Mouse (Mus musculus): Measurements from ENCODE around the gene Htra1.

The Htra1 gene

GRCm38 (mm10) chr7:130935421-130935792 is 504 bp upstream of the Htra1 start:
- peak; percentile 10 for DNase-seq (ENCODE audit: extremely low spot score)

- DNase-seq (ENCODE audit: extremely low spot score) = peak; percentile 12
Observed at GRCm38 (mm10) chr7:130936472-130936951, 601 bp downstream of the Htra1 start.

GRCm38 (mm10) chr7:130937266-130937841 is 1.4 kb downstream of the Htra1 start:
- DNase-seq (ENCODE audit: extremely low spot score) = no peak

GRCm38 (mm10) chr7:130938005-130938404 is 2.1 kb downstream of the Htra1 start:
- no peak for DNase-seq (ENCODE audit: extremely low spot score)

- no peak for DNase-seq (ENCODE audit: extremely low spot score)
Observed at GRCm38 (mm10) chr7:130938896-130939295, 3.0 kb downstream of the Htra1 start.

- no peak for DNase-seq (ENCODE audit: extremely low spot score)
Observed at GRCm38 (mm10) chr7:130940733-130941132, 4.8 kb downstream of the Htra1 start.

- no peak for DNase-seq (ENCODE audit: extremely low spot score)
Observed at GRCm38 (mm10) chr7:130943280-130943895, 7.5 kb downstream of the Htra1 start.

- no peak for DNase-seq (ENCODE audit: extremely low spot score)
Observed at GRCm38 (mm10) chr7:130944766-130945475, 9.0 kb downstream of the Htra1 start.

GRCm38 (mm10) chr7:130945730-130946129 is 9.8 kb downstream of the Htra1 start:
- DNase-seq (ENCODE audit: extremely low spot score) = no peak

GRCm38 (mm10) chr7:130946303-130946702 is 10.4 kb downstream of the Htra1 start:
- DNase-seq (ENCODE audit: extremely low spot score) = no peak

- no peak for DNase-seq (ENCODE audit: extremely low spot score)
Observed at GRCm38 (mm10) chr7:130948563-130949208, 12.8 kb downstream of the Htra1 start.

- DNase-seq (ENCODE audit: extremely low spot score) = no peak
Observed at GRCm38 (mm10) chr7:130949331-130949751, 13.4 kb downstream of the Htra1 start.

- no peak for DNase-seq (ENCODE audit: extremely low spot score)
Observed at GRCm38 (mm10) chr7:130950482-130950881, 14.6 kb downstream of the Htra1 start.

GRCm38 (mm10) chr7:130951004-130951403 is 15.1 kb downstream of the Htra1 start:
- DNase-seq (ENCODE audit: extremely low spot score) = no peak

- DNase-seq (ENCODE audit: extremely low spot score) = no peak
Observed at GRCm38 (mm10) chr7:130953376-130953775, 17.5 kb downstream of the Htra1 start.

- no peak for DNase-seq (ENCODE audit: extremely low spot score)
Observed at GRCm38 (mm10) chr7:130954177-130954601, 18.3 kb downstream of the Htra1 start.

GRCm38 (mm10) chr7:130958551-130958950 is 22.6 kb downstream of the Htra1 start:
- no peak for DNase-seq (ENCODE audit: extremely low spot score)

GRCm38 (mm10) chr7:130959868-130960267 is 24.0 kb downstream of the Htra1 start:
- no peak for DNase-seq (ENCODE audit: extremely low spot score)

GRCm38 (mm10) chr7:130961429-130961828 is 25.5 kb downstream of the Htra1 start:
- no peak for DNase-seq (ENCODE audit: extremely low spot score)

- DNase-seq (ENCODE audit: extremely low spot score) = no peak
Observed at GRCm38 (mm10) chr7:130964686-130965085, 28.8 kb downstream of the Htra1 start.

GRCm38 (mm10) chr7:130965396-130965795 is 29.5 kb downstream of the Htra1 start:
- no peak for DNase-seq (ENCODE audit: extremely low spot score)

GRCm38 (mm10) chr7:130965909-130966365 is 30.0 kb downstream of the Htra1 start:
- no peak for DNase-seq (ENCODE audit: extremely low spot score)

All from embryo, embryonic 9.5 days (tissue).